Mouse (Mus musculus) MEL (cell line): Measurements from ENCODE around the gene Ednra. TPM values are rescaled to one million over a fixed set of nuclear protein-coding genes. Genes with fewer than 3 reads are reported as not detected.

Source experiments
- DNase-seq: peaks from one replicate; pipeline ENCODE4 v3.0.0; 2011; ENCODE audit warnings: low read depth, low spot score
- H3K27ac ChIP-seq: 2 replicates; pipeline ENCODE4 v1.5.1; 2012; ENCODE audit warnings: low read depth, mild to moderate bottlenecking, control low read depth, low read length, moderate library complexity; ENCODE audit not compliant: control insufficient read depth
- H3K27me3 ChIP-seq, 2 experiments: fragments of 150-350 bp in 1 of 2; sonication (generic) in 1 of 2; 2 replicates each; pipeline ENCODE4 v1.6.1; 2012; ENCODE audit warnings: low read length in 2 of 2, mild to moderate bottlenecking in 2 of 2, improper control_type of control experiment in 1 of 2, moderate library complexity in 1 of 2; ENCODE audit not compliant: insufficient read depth in 2 of 2, control insufficient read depth in 1 of 2
- H3K36me3 ChIP-seq, 2 experiments: 2 replicates each; pipeline ENCODE4 v1.6.1; 2012 to 2014; ENCODE audit warnings: low read length in 2 of 2, improper control_type of control experiment in 1 of 2, inconsistent platforms in 1 of 2, mild to moderate bottlenecking in 1 of 2; ENCODE audit not compliant: insufficient read depth in 2 of 2, control insufficient read depth in 1 of 2
- H3K4me1 ChIP-seq, 2 experiments: fragments of 150-350 bp in 1 of 2; sonication (generic) in 1 of 2; 2 replicates each; pipeline ENCODE4 v1.6.1; 2012; ENCODE audit warnings: low read length in 2 of 2, improper control_type of control experiment in 1 of 2, mild to moderate bottlenecking in 1 of 2; ENCODE audit not compliant: insufficient read depth in 2 of 2, control insufficient read depth in 1 of 2
- H3K4me3 ChIP-seq, 2 experiments: fragments of 150-350 bp in 1 of 2; sonication (generic) in 1 of 2; 2 replicates each; pipeline ENCODE4 v1.5.1; 2012; ENCODE audit warnings: low read depth in 2 of 2, low read length in 2 of 2, mild to moderate bottlenecking in 2 of 2, moderate library complexity in 2 of 2, control low read depth in 1 of 2, improper control_type of control experiment in 1 of 2; ENCODE audit not compliant: control insufficient read depth in 1 of 2, insufficient read depth in 1 of 2
- H3K79me2 ChIP-seq: 2 replicates; pipeline ENCODE4 v1.6.1; 2012; ENCODE audit warnings: mild to moderate bottlenecking, low read length, moderate library complexity; ENCODE audit not compliant: control insufficient read depth, poor library complexity, insufficient read depth
- H3K9ac ChIP-seq: 2 replicates; pipeline ENCODE4 v1.6.1; 2012; ENCODE audit warnings: low read depth, mild to moderate bottlenecking, control low read depth, low read length, moderate library complexity; ENCODE audit not compliant: control insufficient read depth, poor library complexity, severe bottlenecking
- H3K9me3 ChIP-seq: fragments of 150-350 bp; sonication (generic); replicated peaks from 2 replicates; pipeline ENCODE4 v1.6.1; 2012; ENCODE audit warnings: mild to moderate bottlenecking, low read length, improper control_type of control experiment, moderate library complexity; ENCODE audit not compliant: insufficient read depth
- BHLHE40 ChIP-seq: IDR thresholded peaks from 2 replicates; pipeline ENCODE4 v1.6.1; 2012; ENCODE audit warnings: low read depth, mild to moderate bottlenecking, inconsistent platforms, low read length, improper control_type of control experiment, borderline replicate concordance
- CHD1 ChIP-seq: IDR thresholded peaks from 2 replicates; pipeline ENCODE4 v1.6.1; 2012; ENCODE audit warnings: low read depth, mild to moderate bottlenecking, inconsistent platforms, low read length, improper control_type of control experiment
- CHD2 ChIP-seq: IDR thresholded peaks from 2 replicates; pipeline ENCODE4 v1.6.1; 2011; ENCODE audit warnings: low read length, improper control_type of control experiment
- EP300 ChIP-seq, 2 experiments: IDR thresholded peaks; 2 replicates each; pipeline ENCODE4 v1.6.1; 2011; ENCODE audit warnings: improper control_type of control experiment in 2 of 2, low read length in 2 of 2, low read depth in 1 of 2, mild to moderate bottlenecking in 1 of 2
- ETS1 ChIP-seq: IDR thresholded peaks from 2 replicates; pipeline ENCODE4 v1.6.1; 2012; ENCODE audit warnings: low read depth, mild to moderate bottlenecking, inconsistent platforms, low read length, improper control_type of control experiment, moderate library complexity
- GABPA ChIP-seq: IDR thresholded peaks from 2 replicates; pipeline ENCODE4 v1.6.1; 2012; ENCODE audit warnings: low read depth, mild to moderate bottlenecking, inconsistent platforms, low read length, improper control_type of control experiment, moderate library complexity
- GATA1 ChIP-seq: IDR thresholded peaks from 2 replicates; pipeline ENCODE4 v1.6.1; 2011; ENCODE audit warnings: low read depth, low read length, improper control_type of control experiment
- HCFC1 ChIP-seq: IDR thresholded peaks from 2 replicates; pipeline ENCODE4 v1.6.1; 2012; ENCODE audit warnings: low read depth, mild to moderate bottlenecking, inconsistent platforms, low read length, improper control_type of control experiment, moderate library complexity
- JUND ChIP-seq: IDR thresholded peaks from 2 replicates; pipeline ENCODE4 v1.6.1; 2011; ENCODE audit warnings: low read depth, mild to moderate bottlenecking, improper control_type of control experiment, low read length
- KAT2A ChIP-seq: conservative IDR thresholded peaks from 2 replicates; pipeline ENCODE4 v1.6.1; 2012; ENCODE audit warnings: low read depth, low read length, improper control_type of control experiment, inconsistent platforms
- MAFK ChIP-seq: IDR thresholded peaks from 2 replicates; pipeline ENCODE4 v1.6.1; 2011; ENCODE audit warnings: low read depth, mild to moderate bottlenecking, low read length, improper control_type of control experiment, borderline replicate concordance
- MAX ChIP-seq: IDR thresholded peaks from 2 replicates; pipeline ENCODE4 v1.6.1; 2011; ENCODE audit warnings: low read length, improper control_type of control experiment
- MAZ ChIP-seq: IDR thresholded peaks from 2 replicates; pipeline ENCODE4 v1.6.1; 2012; ENCODE audit warnings: low read depth, mild to moderate bottlenecking, inconsistent platforms, low read length, improper control_type of control experiment
- MEF2A ChIP-seq: IDR thresholded peaks from 2 replicates; pipeline ENCODE4 v1.6.1; 2014; ENCODE audit warnings: low read depth, mild to moderate bottlenecking, inconsistent platforms, low read length, improper control_type of control experiment; ENCODE audit not compliant: poor library complexity, insufficient replicate concordance, severe bottlenecking; ENCODE audit errors: extremely low read depth
- MYC ChIP-seq: IDR thresholded peaks from 2 replicates; pipeline ENCODE4 v1.6.1; 2011; ENCODE audit warnings: low read depth, mild to moderate bottlenecking, low read length, improper control_type of control experiment, moderate library complexity
- NELFE ChIP-seq: IDR thresholded peaks from 2 replicates; pipeline ENCODE4 v1.6.1; 2011; ENCODE audit warnings: low read depth, low read length, improper control_type of control experiment
- POLR2AphosphoS5 ChIP-seq: IDR thresholded peaks from 2 replicates; pipeline ENCODE4 v1.6.1; 2012; ENCODE audit warnings: low read depth, borderline replicate concordance, mild to moderate bottlenecking, inconsistent platforms, low read length, moderate library complexity, mixed read lengths
- RCOR1 ChIP-seq: IDR thresholded peaks from 2 replicates; pipeline ENCODE4 v1.6.1; 2012; ENCODE audit warnings: low read depth, mild to moderate bottlenecking, inconsistent platforms, low read length, improper control_type of control experiment
- SIN3A ChIP-seq: IDR thresholded peaks from 2 replicates; pipeline ENCODE4 v1.6.1; 2012; ENCODE audit warnings: low read length, improper control_type of control experiment, inconsistent platforms
- TAL1 ChIP-seq: IDR thresholded peaks from 2 replicates; pipeline ENCODE4 v1.6.1; 2012; ENCODE audit warnings: mild to moderate bottlenecking, inconsistent platforms, low read length, moderate library complexity, mixed read lengths
- TBP ChIP-seq: IDR thresholded peaks from 2 replicates; pipeline ENCODE4 v1.8.0; 2011; ENCODE audit warnings: low read depth, low read length, improper control_type of control experiment
- UBTF ChIP-seq: IDR thresholded peaks from 2 replicates; pipeline ENCODE4 v1.6.1; 2012; ENCODE audit warnings: low read depth, mild to moderate bottlenecking, inconsistent platforms, low read length, improper control_type of control experiment, moderate library complexity, borderline replicate concordance; ENCODE audit not compliant: insufficient read depth
- USF2 ChIP-seq, 2 experiments: IDR thresholded peaks; 2 replicates each; pipeline ENCODE4 v1.6.1; 2011 to 2012; ENCODE audit warnings: improper control_type of control experiment in 2 of 2, low read length in 2 of 2, borderline replicate concordance in 1 of 2, inconsistent platforms in 1 of 2, low read depth in 1 of 2, mild to moderate bottlenecking in 1 of 2; ENCODE audit not compliant: insufficient read depth in 1 of 2
- polyA plus RNA-seq, 2 experiments: library from polyadenylated mRNA; stranded (reverse) in 1 of 2; unstranded in 1 of 2; fragments of >175 nt in 1 of 2; fragments of >200 nt in 1 of 2; gene quantifications; 2 replicates each; pipeline versions ENCODE4 v1.2.1 to v1.2.4; 2012; ENCODE audit warnings: low replicate concordance in 2 of 2, low read depth in 1 of 2; ENCODE audit not compliant: insufficient read length in 2 of 2, insufficient read depth in 1 of 2, missing spikeins in 1 of 2
- total RNA-seq: library from RNA; depleted of rRNA; stranded (reverse); fragments of 300-350 nt; gene quantifications from 2 replicates; pipeline ENCODE4 v1.2.3, GENCODE M21; 2012

Gene Ednra
- total and polyA plus RNA-seq, 3 experiments: not detected

DNA sequence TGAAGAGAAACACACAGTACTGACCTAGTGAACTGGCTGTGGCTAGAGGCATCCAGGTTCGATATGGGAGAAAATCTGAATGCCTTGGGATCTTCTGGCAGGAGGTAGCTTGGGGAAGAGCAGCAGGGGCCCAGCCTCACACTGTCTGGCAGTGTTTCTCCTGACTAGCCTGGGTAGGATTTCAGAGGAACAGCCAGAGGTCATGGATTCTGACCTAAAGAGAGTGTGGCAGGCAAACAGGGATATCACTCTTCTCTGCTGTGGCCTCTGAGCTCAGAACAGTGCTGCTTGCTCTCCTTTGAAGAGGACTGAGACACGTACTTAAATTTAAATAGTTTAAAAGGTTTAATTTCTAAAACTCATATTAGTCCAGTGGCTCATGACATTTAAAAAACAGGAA, 7.2 kb downstream of the Ednra start:
- Histone ChIP-seq H3K4me3 (no peak overlapping the region), H3K4me1 (no peaks in the 10 kb centered on the region), H3K9ac (no peak overlapping the region), H3K79me2 (no peaks in the 10 kb centered on the region), H3K36me3 (no peaks in the 10 kb centered on the region), H3K27me3 (no peaks in the 10 kb centered on the region), H3K27ac (no peak overlapping the region), H3K9me3 (no peaks in the 10 kb centered on the region)
- no peak for TF ChIP-seq CHD1
- TF ChIP-seq ETS1: no peak
- no peak for TF ChIP-seq USF2 (IDR thresholded peaks at IDR 0.05; ENCODE audit: borderline replicate concordance in 1 of 2, insufficient read depth in 1 of 2, low read depth in 1 of 2, low read length in 2 of 2)
- TF ChIP-seq MAFK: no peak
- no peak for TF ChIP-seq TBP
- no peak for TF ChIP-seq EP300 (IDR thresholded peaks at IDR 0.05; ENCODE audit: low read depth in 1 of 2, low read length in 2 of 2)
- no peak for TF ChIP-seq POLR2AphosphoS5
- no peak for TF ChIP-seq TAL1
- TF ChIP-seq SIN3A: no peak
- TF ChIP-seq JUND: no peak
- no peak for TF ChIP-seq CHD2
- no peak for TF ChIP-seq UBTF
- no peak for TF ChIP-seq HCFC1
- DNase-seq: no peak

GRCm38 (mm10) chr8:77714455-77714854, 9.8 kb downstream of the Ednra start:
- Histone ChIP-seq H3K9me3 (no peaks in the 10 kb centered on the region), H3K79me2 (no peaks in the 10 kb centered on the region), H3K4me3 (no peak overlapping the region), H3K36me3 (no peaks in the 10 kb centered on the region), H3K27ac (no peak overlapping the region), H3K4me1 (no peaks in the 10 kb centered on the region), H3K27me3 (no peaks in the 10 kb centered on the region), H3K9ac (no peak overlapping the region)
- TF ChIP-seq HCFC1: no peak
- no peak for TF ChIP-seq NELFE
- no peak for TF ChIP-seq GATA1
- TF ChIP-seq GABPA: no peak
- TF ChIP-seq RCOR1: no peak
- no peak for TF ChIP-seq TBP
- TF ChIP-seq BHLHE40: no peak
- TF ChIP-seq MAZ: no peak
- TF ChIP-seq KAT2A: no peak
- no peak for TF ChIP-seq MYC
- TF ChIP-seq MEF2A: no peak
- TF ChIP-seq UBTF: no peak
- TF ChIP-seq MAX: no peak
- TF ChIP-seq ETS1: no peak
- DNase-seq: no peak
